Mouse (Mus musculus) MEL (cell line): Measurements from ENCODE around the gene Sertad2.

ENCODE experiments used
- CTCF ChIP-seq, 3 experiments: IDR thresholded peaks in 2 of 3; conservative IDR thresholded peaks in 1 of 3; 2 replicates each; pipeline ENCODE4 v1.5.1; 2011 to 2012; ENCODE audit warnings: low read length in 3 of 3, low read depth in 2 of 3, mild to moderate bottlenecking in 2 of 3, improper control_type of control experiment in 1 of 3, inconsistent platforms in 1 of 3, mixed read lengths in 1 of 3, moderate library complexity in 1 of 3; ENCODE audit not compliant: control insufficient read depth in 1 of 3, insufficient read depth in 1 of 3, poor library complexity in 1 of 3, severe bottlenecking in 1 of 3
- E2F4 ChIP-seq: IDR thresholded peaks from 2 replicates; pipeline ENCODE4 v1.6.1; 2011; ENCODE audit warnings: low read depth, low read length, improper control_type of control experiment, borderline replicate concordance
- EP300 ChIP-seq, 2 experiments: IDR thresholded peaks; 2 replicates each; pipeline ENCODE4 v1.6.1; 2011; ENCODE audit warnings: improper control_type of control experiment in 2 of 2, low read length in 2 of 2, low read depth in 1 of 2, mild to moderate bottlenecking in 1 of 2
- ETS1 ChIP-seq: IDR thresholded peaks from 2 replicates; pipeline ENCODE4 v1.6.1; 2012; ENCODE audit warnings: low read depth, mild to moderate bottlenecking, inconsistent platforms, low read length, improper control_type of control experiment, moderate library complexity
- KAT2A ChIP-seq: conservative IDR thresholded peaks from 2 replicates; pipeline ENCODE4 v1.6.1; 2012; ENCODE audit warnings: low read depth, low read length, improper control_type of control experiment, inconsistent platforms
- MAX ChIP-seq: IDR thresholded peaks from 2 replicates; pipeline ENCODE4 v1.6.1; 2011; ENCODE audit warnings: low read length, improper control_type of control experiment
- MEF2A ChIP-seq: IDR thresholded peaks from 2 replicates; pipeline ENCODE4 v1.6.1; 2014; ENCODE audit warnings: low read depth, mild to moderate bottlenecking, inconsistent platforms, low read length, improper control_type of control experiment; ENCODE audit not compliant: poor library complexity, insufficient replicate concordance, severe bottlenecking; ENCODE audit errors: extremely low read depth
- POLR2A ChIP-seq, 2 experiments: IDR thresholded peaks; 2 replicates each; pipeline ENCODE4 v1.6.1; 2011 to 2012; ENCODE audit warnings: low read length in 2 of 2, mild to moderate bottlenecking in 2 of 2, control low read depth in 1 of 2, improper control_type of control experiment in 1 of 2, low read depth in 1 of 2, moderate library complexity in 1 of 2; ENCODE audit not compliant: control insufficient read depth in 1 of 2, insufficient read depth in 1 of 2, poor library complexity in 1 of 2
- POLR2AphosphoS5 ChIP-seq: IDR thresholded peaks from 2 replicates; pipeline ENCODE4 v1.6.1; 2012; ENCODE audit warnings: low read depth, borderline replicate concordance, mild to moderate bottlenecking, inconsistent platforms, low read length, moderate library complexity, mixed read lengths
- SIN3A ChIP-seq: IDR thresholded peaks from 2 replicates; pipeline ENCODE4 v1.6.1; 2012; ENCODE audit warnings: low read length, improper control_type of control experiment, inconsistent platforms
- TAL1 ChIP-seq: IDR thresholded peaks from 2 replicates; pipeline ENCODE4 v1.6.1; 2012; ENCODE audit warnings: mild to moderate bottlenecking, inconsistent platforms, low read length, moderate library complexity, mixed read lengths
- TCF12 ChIP-seq: IDR thresholded peaks from 2 replicates; pipeline ENCODE4 v1.6.1; 2014; ENCODE audit warnings: low read depth, mild to moderate bottlenecking, inconsistent platforms, low read length, improper control_type of control experiment, moderate library complexity

GRCm38 (mm10) chr11:20616103-20616502 lies 73.0 kb downstream of the Sertad2 start:
- no peak for TF ChIP-seq MEF2A
- no peak for TF ChIP-seq POLR2A (IDR thresholded peaks at IDR 0.05; ENCODE audit: control insufficient read depth in 1 of 2, insufficient read depth in 1 of 2, low read depth in 1 of 2, low read length in 2 of 2, poor library complexity in 1 of 2)
- TF ChIP-seq E2F4: no peak
- no peak for TF ChIP-seq TCF12
- no peak for TF ChIP-seq POLR2AphosphoS5
- no peak for TF ChIP-seq MAX
- TF ChIP-seq CTCF (IDR thresholded peaks at IDR 0.05 in 2 of 3, conservative IDR thresholded peaks at IDR 0.05 in 1 of 3; ENCODE audit: control insufficient read depth in 1 of 3, insufficient read depth in 1 of 3, low read depth in 2 of 3, low read length in 3 of 3, poor library complexity in 1 of 3, severe bottlenecking in 1 of 3): no peak
- no peak for TF ChIP-seq KAT2A
- no peak for TF ChIP-seq EP300 (IDR thresholded peaks at IDR 0.05; ENCODE audit: low read depth in 1 of 2, low read length in 2 of 2)
- TF ChIP-seq ETS1: no peak
- no peak for TF ChIP-seq TAL1
- TF ChIP-seq SIN3A: no peak
